Mouse (Mus musculus) bone marrow, adult 2 months (tissue): ENCODE results near the gene Sap30bp.

ENCODE experiments used
- CTCF ChIP-seq: fragments of 200-500 bp; IDR thresholded peaks from 2 replicates; pipeline ENCODE4 v1.5.1; 2011; ENCODE audit warnings: low read length, control low read depth; ENCODE audit not compliant: control insufficient read depth, insufficient read depth
- POLR2A ChIP-seq: fragments of 200-500 bp; IDR thresholded peaks from 2 replicates; pipeline ENCODE4 v1.6.1; 2011; ENCODE audit warnings: low read depth, mild to moderate bottlenecking, control low read depth, low read length, borderline replicate concordance; ENCODE audit not compliant: control insufficient read depth

DNA sequence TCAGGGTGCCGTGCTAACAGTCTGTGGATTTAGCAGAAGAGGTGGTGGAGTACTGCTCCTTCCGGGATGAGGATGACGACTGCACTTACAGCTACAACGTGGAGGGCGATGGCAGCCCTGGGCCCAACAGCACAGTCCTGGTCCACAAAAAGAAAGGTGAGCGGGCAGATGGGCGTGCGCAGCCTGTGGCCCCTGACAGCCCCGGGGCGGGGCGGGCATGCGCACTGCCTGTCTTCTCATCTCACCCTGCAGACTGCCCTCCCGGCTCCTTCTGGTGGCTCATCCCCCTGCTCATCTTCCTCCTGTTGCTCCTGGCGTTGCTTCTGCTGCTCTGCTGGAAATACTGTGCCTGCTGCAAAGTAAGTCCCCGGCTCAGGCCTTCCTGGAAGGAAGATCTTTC lies 56.6 kb downstream of the Sap30bp start:
- TF ChIP-seq POLR2A (no peak), CTCF (no peak)
